Mouse (Mus musculus): ENCODE results near the gene Nlrp6. TPM values are rescaled to one million over a fixed set of nuclear protein-coding genes. Genes with fewer than 3 reads are reported as not detected.
"Not testable (repeated sequence)": the region's sequence is repeated elsewhere in the genome, so short reads cannot be mapped to it uniquely, and the experiment has no call there.

Nlrp6 gene
- polyA plus RNA-seq, 1 experiment from 2014 or later = 1.3 TPM

DNA sequence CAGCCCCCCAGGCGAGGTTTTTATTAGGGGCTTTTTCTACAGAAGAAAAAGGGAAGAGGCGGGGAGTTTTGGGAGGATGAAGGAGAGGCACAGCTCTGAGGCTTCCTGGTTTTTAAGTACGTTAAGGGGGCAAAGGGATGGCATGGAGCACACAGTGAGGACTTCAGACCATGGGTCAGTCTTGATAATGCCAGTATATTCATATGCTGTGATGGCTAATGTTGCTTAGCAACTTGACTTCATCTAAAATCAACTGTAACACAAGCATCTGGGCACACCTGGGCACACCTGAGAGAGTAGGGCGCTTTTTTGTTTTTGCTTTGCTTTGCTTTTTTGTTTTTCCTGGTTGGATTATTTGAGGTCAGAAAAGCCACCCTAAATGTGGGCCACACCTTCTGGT is 46.2 kb downstream of the Nlrp6 start, which contains the start of gene Ifitm1:
Ifitm1 (plus strand) TSS at position 301 of the 400 bp plus-strand sequence.
- Histone ChIP-seq H3K9ac (ENCODE audit: low read depth, low read length) (no peak within 1 kb of the TSS), H3K36me3 (ENCODE audit: control insufficient read depth, insufficient read depth, low read length) (no peaks in the 10 kb centered on the region), H3K9me3 (ENCODE audit: control insufficient read depth, low read length) (no peaks in the 10 kb centered on the region), H3K27ac (ENCODE audit: low read depth, low read length) (no peak within 1 kb of the TSS), H3K4me3 (ENCODE audit: low read depth, low read length) (no peak within 1 kb of the TSS), H3K27me3 (replicated peaks; ENCODE audit: control insufficient read depth, insufficient read depth, low read length) (no peaks in the 10 kb centered on the region), H3K4me1 (replicated peaks; ENCODE audit: control insufficient read depth, insufficient read depth, low read length) (peaks cover 11% of the 10 kb centered on the region), H3K4me2 (no peak within 1 kb of the TSS)
- ATAC-seq (replicated peaks; ENCODE audit: low FRiP score) (no peak), DNase-seq (ENCODE audit: low spot score) (no peak)
- WGBS = 81% methylated on average over 4 of the region's 4 CpGs

DNA sequence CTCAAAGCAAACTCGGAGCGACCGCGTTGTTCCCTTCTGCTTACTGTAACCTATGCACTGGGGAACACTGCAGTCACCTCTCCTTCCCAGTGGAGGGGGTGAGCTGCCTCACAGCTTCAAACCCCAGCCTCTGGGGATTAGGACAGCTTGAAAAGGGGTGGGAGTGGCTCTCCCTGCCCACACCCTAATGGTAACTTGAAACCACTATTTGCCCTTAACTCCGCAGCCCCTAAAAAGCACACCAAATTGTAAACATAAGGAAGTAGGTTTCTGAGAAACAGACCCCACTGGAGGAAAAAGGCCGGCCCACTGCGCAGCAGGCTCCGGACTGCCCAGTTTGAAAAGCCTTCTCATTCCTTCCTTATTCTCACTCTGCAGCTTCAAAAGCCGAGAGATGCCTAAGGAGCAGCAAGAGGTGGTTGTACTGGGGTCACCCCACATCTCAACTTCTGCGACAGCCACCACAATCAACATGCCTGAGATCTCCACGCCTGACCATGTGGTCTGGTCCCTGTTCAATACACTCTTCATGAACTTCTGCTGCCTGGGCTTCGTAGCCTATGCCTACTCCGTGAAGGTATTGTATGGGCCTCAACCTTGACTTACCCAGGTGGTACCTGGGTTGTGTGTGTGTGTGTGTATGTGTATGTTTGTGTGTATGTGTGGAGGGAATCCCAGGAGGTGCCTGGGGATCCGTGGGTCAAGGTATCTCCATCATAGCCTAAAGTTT is 47.3 kb downstream of the Nlrp6 start:
- Histone ChIP-seq H3K9me3 (ENCODE audit: control insufficient read depth, low read length) (no peaks in the 10 kb centered on the region), H3K36me3 (ENCODE audit: control insufficient read depth, insufficient read depth, low read length) (no peaks in the 10 kb centered on the region), H3K4me3 (ENCODE audit: low read depth, low read length) (no peak overlapping the region), H3K4me2 (peak overlapping the region; percentile 23; the same call in 1 of the 2 replicates), H3K4me1 (replicated peaks; ENCODE audit: control insufficient read depth, insufficient read depth, low read length) (peaks cover 11% of the 10 kb centered on the region), H3K27ac (ENCODE audit: low read depth, low read length) (no peak overlapping the region), H3K27me3 (replicated peaks; ENCODE audit: control insufficient read depth, insufficient read depth, low read length) (no peaks in the 10 kb centered on the region), H3K9ac (ENCODE audit: low read depth, low read length) (no peak overlapping the region)
- WGBS = 16% methylated on average over 14 of the region's 14 CpGs
- DNase-seq (ENCODE audit: low spot score) (no peak), ATAC-seq (replicated peaks; ENCODE audit: low FRiP score) (0 out of 2 replicates have a peak, but pooled peaks have one; percentile 20)

DNA sequence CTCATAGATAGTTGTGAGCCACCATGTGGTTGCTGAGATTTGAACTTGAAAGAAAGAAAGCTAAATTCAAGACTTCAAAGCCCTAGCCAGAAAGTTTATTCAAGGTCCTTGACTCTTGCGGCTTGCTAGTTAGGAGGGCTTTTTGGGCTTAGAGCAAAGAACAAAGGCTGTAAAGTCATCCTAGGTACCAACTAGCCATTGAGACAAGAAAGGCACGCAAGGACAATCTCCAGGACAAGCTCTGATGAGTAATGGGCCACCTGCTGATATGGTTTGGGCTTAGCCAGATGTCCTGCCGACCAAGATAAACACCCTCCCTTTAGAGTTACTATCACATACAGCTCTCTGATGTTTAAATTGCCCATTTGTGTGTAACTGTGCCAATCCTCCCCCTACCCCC is 48.0 kb downstream of the Nlrp6 start:
- not testable (repeated sequence) for H3K27me3 ChIP-seq (replicated peaks; ENCODE audit: control insufficient read depth, insufficient read depth, low read length); DNase-seq (ENCODE audit: low spot score); H3K4me2 ChIP-seq; H3K9me3 ChIP-seq (ENCODE audit: control insufficient read depth, low read length); ATAC-seq (replicated peaks; ENCODE audit: low FRiP score); H3K4me3 ChIP-seq (ENCODE audit: low read depth, low read length); H3K36me3 ChIP-seq (ENCODE audit: control insufficient read depth, insufficient read depth, low read length); H3K27ac ChIP-seq (ENCODE audit: low read depth, low read length); H3K9ac ChIP-seq (ENCODE audit: low read depth, low read length)
- WGBS = 20% methylated on average over 3 of the region's 3 CpGs
- peaks cover 11% of the 10 kb centered on the region for H3K4me1 ChIP-seq (replicated peaks; ENCODE audit: control insufficient read depth, insufficient read depth, low read length)

DNA sequence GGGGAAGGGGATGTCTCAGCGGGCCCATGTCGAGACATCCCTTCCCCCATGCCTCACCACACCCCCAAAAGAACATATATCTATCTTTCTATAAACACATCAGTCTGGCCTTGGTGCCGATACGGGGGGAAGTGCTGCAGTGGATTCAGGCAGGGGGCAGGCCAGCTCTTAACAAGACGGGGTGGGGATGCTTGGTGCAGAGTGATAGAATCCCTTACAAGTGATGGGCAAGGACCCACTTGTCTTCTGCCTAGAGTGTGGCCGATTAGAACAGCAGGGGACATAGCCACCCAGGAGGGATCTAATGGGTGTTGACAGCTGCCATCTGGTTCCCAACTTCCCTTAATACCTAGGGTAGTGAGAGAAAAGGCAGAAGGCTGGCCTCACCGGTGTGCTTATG is 50.2 kb downstream of the Nlrp6 start:
- no peaks in the 10 kb centered on the region for H3K36me3 ChIP-seq (ENCODE audit: control insufficient read depth, insufficient read depth, low read length)
- DNase-seq (ENCODE audit: low spot score) = no peak
- no peak for ATAC-seq (replicated peaks; ENCODE audit: low FRiP score)
- no peak overlapping the region for H3K4me3 ChIP-seq (ENCODE audit: low read depth, low read length)
- H3K27ac ChIP-seq (ENCODE audit: low read depth, low read length) = no peak overlapping the region
- no peak overlapping the region for H3K4me2 ChIP-seq
- H3K9ac ChIP-seq (ENCODE audit: low read depth, low read length) = no peak overlapping the region
- H3K27me3 ChIP-seq (replicated peaks; ENCODE audit: control insufficient read depth, insufficient read depth, low read length) = no peaks in the 10 kb centered on the region
- peaks cover 11% of the 10 kb centered on the region for H3K4me1 ChIP-seq (replicated peaks; ENCODE audit: control insufficient read depth, insufficient read depth, low read length)
- WGBS = 41% methylated on average over 7 of the region's 7 CpGs
- no peaks in the 10 kb centered on the region for H3K9me3 ChIP-seq (ENCODE audit: control insufficient read depth, low read length)

DNA sequence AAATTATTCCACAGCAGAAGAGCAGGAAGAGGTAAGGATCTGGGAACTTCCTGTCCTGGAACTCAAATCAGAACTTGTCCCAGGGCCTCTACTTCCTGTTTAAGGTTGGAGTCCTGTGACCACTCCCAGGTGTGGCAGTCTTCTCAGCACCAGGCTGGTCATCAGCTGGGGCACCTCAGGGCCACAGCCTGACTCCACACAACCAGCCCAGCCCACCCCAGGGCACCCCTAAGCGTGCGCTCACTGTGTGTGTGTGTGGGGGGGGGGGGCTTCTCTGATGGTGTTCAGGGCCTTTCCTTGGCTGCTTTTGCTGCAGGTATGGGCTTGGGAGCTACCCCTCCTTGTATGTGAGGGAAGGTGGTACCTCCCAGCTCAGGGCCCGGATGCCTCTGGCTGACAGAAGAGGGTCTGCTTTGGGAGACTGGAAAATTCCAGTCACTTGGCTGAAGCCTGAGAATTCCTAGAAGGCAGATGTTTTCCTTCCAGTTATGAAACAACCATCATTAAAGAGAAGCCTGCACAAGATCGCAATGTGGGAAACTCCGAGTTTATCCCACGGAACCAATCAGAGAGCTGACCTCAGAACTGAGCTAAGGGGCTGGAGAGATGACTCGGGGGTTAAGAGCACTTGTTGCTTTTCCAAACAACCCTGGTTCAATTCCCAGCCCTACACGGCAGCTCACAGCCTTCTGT is 50.9 kb downstream of the Nlrp6 start:
- Histone ChIP-seq H3K36me3 (ENCODE audit: control insufficient read depth, insufficient read depth, low read length) (no peaks in the 10 kb centered on the region), H3K4me2 (no peak overlapping the region), H3K4me1 (replicated peaks; ENCODE audit: control insufficient read depth, insufficient read depth, low read length) (peaks cover 11% of the 10 kb centered on the region), H3K9ac (ENCODE audit: low read depth, low read length) (no peak overlapping the region), H3K4me3 (ENCODE audit: low read depth, low read length) (no peak overlapping the region), H3K9me3 (ENCODE audit: control insufficient read depth, low read length) (no peaks in the 10 kb centered on the region), H3K27ac (ENCODE audit: low read depth, low read length) (peak overlapping the region; percentile 41; the same call in 1 of the 2 replicates), H3K27me3 (replicated peaks; ENCODE audit: control insufficient read depth, insufficient read depth, low read length) (no peaks in the 10 kb centered on the region)
- WGBS = 73% methylated on average over 8 of the region's 8 CpGs
- DNase-seq (ENCODE audit: low spot score) (no peak), ATAC-seq (replicated peaks; ENCODE audit: low FRiP score) (no peak; the same call in 1 of the 2 replicates)

DNA sequence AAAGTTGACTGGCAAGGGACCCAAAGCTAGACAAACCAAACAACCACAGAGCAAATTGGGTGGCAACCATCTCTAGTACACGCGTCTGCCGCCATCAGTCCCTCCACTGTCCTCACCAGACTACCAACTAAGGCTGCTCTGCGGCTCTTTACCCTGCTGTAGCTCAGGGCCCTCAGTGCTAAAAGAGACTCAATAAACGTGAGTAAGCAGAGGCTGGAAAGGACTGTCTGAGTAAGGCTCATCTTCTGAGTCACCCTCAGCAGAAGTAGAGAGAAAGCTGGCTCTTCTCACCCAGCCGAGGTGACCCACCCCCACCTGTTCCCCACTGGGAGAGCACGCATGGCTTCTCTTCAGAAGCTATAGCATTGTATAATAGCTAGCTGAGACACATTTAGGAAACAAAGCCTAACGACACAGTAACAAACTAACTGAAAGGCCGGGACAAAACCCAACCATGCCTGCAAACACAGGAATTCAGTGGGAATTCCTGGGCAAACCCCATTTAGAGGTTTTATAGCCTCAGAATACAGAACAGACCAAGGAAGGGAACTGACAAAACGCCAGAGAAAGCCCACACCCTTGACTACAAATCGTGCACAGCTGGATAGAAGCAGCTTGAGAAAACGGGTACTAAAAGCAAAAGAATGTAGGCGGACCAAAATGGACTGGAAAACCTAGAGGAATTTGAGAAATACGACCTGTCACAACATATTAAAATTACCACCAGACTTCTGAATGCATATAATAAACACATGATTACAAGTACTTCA is 52.9 kb downstream of the Nlrp6 start:
- peaks cover 11% of the 10 kb centered on the region for H3K4me1 ChIP-seq (replicated peaks; ENCODE audit: control insufficient read depth, insufficient read depth, low read length)
- no peak overlapping the region for H3K4me2 ChIP-seq
- no peaks in the 10 kb centered on the region for H3K36me3 ChIP-seq (ENCODE audit: control insufficient read depth, insufficient read depth, low read length)
- no peak for ATAC-seq (replicated peaks; ENCODE audit: low FRiP score)
- no peak overlapping the region for H3K4me3 ChIP-seq (ENCODE audit: low read depth, low read length)
- H3K9ac ChIP-seq (ENCODE audit: low read depth, low read length) = no peak overlapping the region
- WGBS = 49% methylated on average over 14 of the region's 14 CpGs
- no peaks in the 10 kb centered on the region for H3K9me3 ChIP-seq (ENCODE audit: control insufficient read depth, low read length)
- no peak overlapping the region for H3K27ac ChIP-seq (ENCODE audit: low read depth, low read length)
- DNase-seq (ENCODE audit: low spot score) = no peak
- H3K27me3 ChIP-seq (replicated peaks; ENCODE audit: control insufficient read depth, insufficient read depth, low read length) = no peaks in the 10 kb centered on the region

DNA sequence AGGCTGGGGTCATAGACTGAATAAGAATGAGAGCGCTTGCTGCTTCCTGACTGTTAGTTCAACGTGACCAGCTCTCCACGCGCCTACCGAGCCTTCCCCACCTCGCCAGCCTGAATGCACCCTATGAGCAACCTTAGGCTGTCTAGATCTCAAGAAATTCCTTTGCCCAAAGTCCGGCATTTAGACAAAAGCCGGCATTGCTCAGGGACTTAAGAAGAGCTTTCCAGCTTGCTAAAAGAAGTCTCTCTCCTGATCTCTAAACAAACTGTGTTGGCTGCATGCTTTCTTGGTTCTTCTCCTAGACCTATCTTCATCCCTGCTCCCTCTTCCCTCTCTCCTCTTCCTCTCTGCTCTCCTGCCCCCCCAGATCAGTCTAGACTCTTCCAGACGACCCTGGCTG is 54.2 kb downstream of the Nlrp6 start:
- Histone ChIP-seq H3K4me1 (replicated peaks; ENCODE audit: control insufficient read depth, insufficient read depth, low read length) (peaks cover 11% of the 10 kb centered on the region), H3K9me3 (ENCODE audit: control insufficient read depth, low read length) (no peaks in the 10 kb centered on the region), H3K4me2 (no peak overlapping the region), H3K4me3 (ENCODE audit: low read depth, low read length) (no peak overlapping the region), H3K27me3 (replicated peaks; ENCODE audit: control insufficient read depth, insufficient read depth, low read length) (no peaks in the 10 kb centered on the region; the same call in 1 of the 2 replicates), H3K9ac (ENCODE audit: low read depth, low read length) (no peak overlapping the region), H3K27ac (ENCODE audit: low read depth, low read length) (no peak overlapping the region), H3K36me3 (ENCODE audit: control insufficient read depth, insufficient read depth, low read length) (no peaks in the 10 kb centered on the region)
- WGBS = 24% methylated on average over 9 of the region's 9 CpGs
- DNase-seq (ENCODE audit: low spot score) (no peak), ATAC-seq (replicated peaks; ENCODE audit: low FRiP score) (no peak)

DNA sequence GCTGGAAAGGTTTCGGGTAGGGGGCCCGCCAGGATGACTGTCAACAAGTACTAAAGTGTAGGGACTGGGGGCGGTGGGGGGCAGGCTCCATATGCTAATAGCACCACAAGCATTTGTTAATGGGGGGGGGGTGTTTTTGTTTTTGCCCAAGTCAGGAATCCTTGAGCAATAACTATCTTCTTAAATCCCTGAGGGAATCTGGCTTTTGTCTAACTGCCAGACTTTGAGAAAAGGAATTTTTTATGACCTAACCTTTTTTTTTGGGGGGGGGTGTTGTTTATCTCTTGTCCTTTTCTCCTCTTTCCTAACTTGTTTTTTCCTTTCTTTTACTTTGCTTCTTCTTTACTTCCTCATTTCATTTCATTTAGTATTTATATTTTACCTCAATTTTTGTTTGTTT is 54.8 kb downstream of the Nlrp6 start:
- H3K4me2 ChIP-seq = no peak overlapping the region
- 38% methylated on average over 3 of the region's 3 CpGs for WGBS

More for the DNA sequence above, 54.8 kb downstream of the Nlrp6 start:
- DNase-seq (ENCODE audit: low spot score) (no peak), ATAC-seq (replicated peaks; ENCODE audit: low FRiP score) (no peak)
- Histone ChIP-seq H3K27me3 (replicated peaks; ENCODE audit: control insufficient read depth, insufficient read depth, low read length) (no peaks in the 10 kb centered on the region; the same call in 1 of the 2 replicates), H3K9me3 (ENCODE audit: control insufficient read depth, low read length) (no peaks in the 10 kb centered on the region), H3K36me3 (ENCODE audit: control insufficient read depth, insufficient read depth, low read length) (no peaks in the 10 kb centered on the region), H3K9ac (ENCODE audit: low read depth, low read length) (no peak overlapping the region), H3K4me1 (replicated peaks; ENCODE audit: control insufficient read depth, insufficient read depth, low read length) (peaks cover 11% of the 10 kb centered on the region), H3K4me3 (ENCODE audit: low read depth, low read length) (no peak overlapping the region), H3K27ac (ENCODE audit: low read depth, low read length) (no peak overlapping the region)

Measured in liver, embryonic 11.5 days (tissue).